Mouse (Mus musculus) G1E (cell line): ENCODE measurements around the gene Ndufv3.

Experiments
- CTCF ChIP-seq: IDR thresholded peaks from 2 replicates; pipeline ENCODE4 v1.5.1; 2012; ENCODE audit warnings: low read depth, low read length, inconsistent platforms, mixed read lengths
- GATA1 ChIP-seq: IDR thresholded peaks from 2 replicates; pipeline ENCODE4 v1.6.1; 2012; ENCODE audit warnings: borderline replicate concordance, low read length, inconsistent platforms, mixed read lengths
- POLR2AphosphoS5 ChIP-seq: IDR thresholded peaks from 2 replicates; pipeline ENCODE4 v1.6.1; 2012; ENCODE audit warnings: low read depth, low read length, inconsistent platforms; ENCODE audit not compliant: insufficient replicate concordance
- TAL1 ChIP-seq: conservative IDR thresholded peaks from 2 replicates; pipeline ENCODE4 v1.6.1; 2012; ENCODE audit warnings: low read depth, low read length, inconsistent platforms, mixed read lengths

GRCm38 (mm10) chr17:31547974-31548373, 28.1 kb downstream of the Ndufv3 start:
- TF ChIP-seq TAL1, result no peak
- no peak for TF ChIP-seq CTCF
- no peak for TF ChIP-seq GATA1
- TF ChIP-seq POLR2AphosphoS5, result no peak
